Mouse (Mus musculus) liver, postnatal 0 days (tissue): ENCODE results near the gene Btnl2. TPM values are rescaled to one million over a fixed set of nuclear protein-coding genes. Genes with fewer than 3 reads are reported as not detected.
"Not testable (repeated sequence)": the region's sequence is repeated elsewhere in the genome, so short reads cannot be mapped to it uniquely, and the experiment has no call there.

Experiments used
- ATAC-seq: fragments of 200-750 bp; cut with Nextera tagmentation; 2 replicates; pipeline ENCODE4 v1.8.0; 2017; ENCODE audit warnings: mild to moderate bottlenecking, moderate library complexity
- DNase-seq: peaks from one replicate; pipeline ENCODE4 v3.0.0-alpha.2; 2016
- H3K27ac ChIP-seq: fragments of 300-500 bp; sonication (generic); 2 replicates; pipeline ENCODE4 v1.5.1; 2014; ENCODE audit warnings: antibody characterized with exemption, moderate library complexity, mild to moderate bottlenecking, low read depth
- H3K27me3 ChIP-seq: fragments of 300-500 bp; sonication (generic); 2 replicates; pipeline ENCODE4 v1.6.1; 2014; ENCODE audit warnings: low read length, control low read depth, mixed read lengths; ENCODE audit not compliant: insufficient read depth
- H3K36me3 ChIP-seq: fragments of 300-500 bp; sonication (generic); replicated peaks from 2 replicates; pipeline ENCODE4 v1.6.1; 2014; ENCODE audit warnings: mild to moderate bottlenecking, control low read depth, low read length, moderate library complexity, mixed read lengths; ENCODE audit not compliant: insufficient read depth
- H3K4me1 ChIP-seq: fragments of 300-500 bp; sonication (generic); 2 replicates; pipeline ENCODE4 v1.6.1; 2014; ENCODE audit warnings: antibody characterized with exemption, mild to moderate bottlenecking, control low read depth; ENCODE audit not compliant: insufficient read depth
- H3K4me2 ChIP-seq: fragments of 300-500 bp; sonication (generic); 2 replicates; pipeline ENCODE4 v1.6.1; 2014; ENCODE audit warnings: low read depth, mild to moderate bottlenecking, low read length, moderate library complexity, mixed read lengths
- H3K4me3 ChIP-seq: fragments of 300-500 bp; sonication (generic); 2 replicates; pipeline ENCODE4 v1.5.1; 2014; ENCODE audit warnings: low read depth, low read length
- H3K9ac ChIP-seq: fragments of 300-500 bp; sonication (generic); replicated peaks from 2 replicates; pipeline ENCODE4 v1.6.1; 2014; ENCODE audit warnings: mild to moderate bottlenecking, moderate library complexity
- H3K9me3 ChIP-seq: fragments of 300-500 bp; sonication (generic); 2 replicates; pipeline ENCODE4 v1.6.1; 2016; ENCODE audit warnings: mild to moderate bottlenecking, control low read depth, low read length, mixed read lengths
- CTCF ChIP-seq: sonication (generic); IDR thresholded peaks from 2 replicates; pipeline ENCODE4 v1.5.1; 2016; ENCODE audit warnings: antibody characterized with exemption, low read depth
- EP300 ChIP-seq: IDR thresholded peaks from 2 replicates; pipeline ENCODE4 v1.6.1; 2016; ENCODE audit warnings: antibody characterized with exemption, low read depth, mild to moderate bottlenecking
- WGBS: fragments of 180-500 bp; shearing (Covaris S2); extraction: QIAGEN DNeasy Blood & Tissue Kit; methylation state at CpG from one replicate; pipeline ENCODE4 v1.1.7; 2014; ENCODE audit not compliant: insufficient replicate concordance; 5-methylcytosine and 5-hydroxymethylcytosine counted together
- polyA plus RNA-seq: library from polyadenylated mRNA; unstranded; fragments of >200 nt; fragmentation: Nextera tagmentation; extraction: Ambion mirVana; gene quantifications from 2 replicates; pipeline ENCODE4 v1.2.1, GENCODE M21; 2015

Btnl2 gene
- polyA plus RNA-seq, 1 experiment from 2014 or later, result not detected

- H3K9ac ChIP-seq, result peak overlapping the region; percentile 56
- no peaks in the 10 kb centered on the region for H3K4me1 ChIP-seq
- H3K4me2 ChIP-seq, result peak overlapping the region; percentile 79
- H3K4me3 ChIP-seq, result peak overlapping the region; percentile 51
- ATAC-seq, result peak; percentile 64
- TF ChIP-seq CTCF, result no peak
- TF ChIP-seq EP300, result no peak
- H3K27me3 ChIP-seq, result no peaks in the 10 kb centered on the region
- WGBS, result 32% methylated on average over 38 of the region's 38 CpGs
- peak; percentile 66 for DNase-seq
- H3K36me3 ChIP-seq, result no peaks in the 10 kb centered on the region
- H3K9me3 ChIP-seq, result no peaks in the 10 kb centered on the region
- no peak overlapping the region for H3K27ac ChIP-seq
These were observed 44.8 kb upstream of the Btnl2 start for GRCm38 (mm10) chr17:34309683-34310385.

GRCm38 (mm10) chr17:34310526-34310925 lies 44.1 kb upstream of the Btnl2 start:
- 68% methylated on average over 3 of the region's 3 CpGs for WGBS
- DNase-seq, H3K9ac ChIP-seq, H3K27ac ChIP-seq, H3K4me1 ChIP-seq, H3K36me3 ChIP-seq, ATAC-seq, H3K27me3 ChIP-seq, H3K9me3 ChIP-seq, H3K4me2 ChIP-seq, H3K4me3 ChIP-seq: not testable (repeated sequence)

DNA sequence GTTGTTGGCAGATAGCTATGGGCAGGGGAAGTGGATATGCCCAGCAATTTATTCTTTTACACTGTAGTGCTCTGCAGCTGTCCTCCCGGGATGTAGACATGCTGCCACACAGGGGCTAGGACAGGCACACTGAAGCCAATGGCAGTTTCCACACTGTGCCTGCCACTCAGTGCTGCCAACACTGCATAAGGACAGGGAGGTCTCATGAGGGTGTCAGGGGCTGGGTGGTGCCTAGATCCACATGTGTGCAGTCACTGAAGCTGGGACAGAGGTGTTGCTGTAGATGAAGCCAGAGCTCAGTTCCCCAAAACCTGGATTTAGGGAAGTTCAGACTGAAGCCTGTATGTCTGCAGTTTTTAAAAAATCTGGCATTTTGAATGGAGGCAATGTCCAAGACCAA lies 42.4 kb upstream of the Btnl2 start:
- Histone ChIP-seq H3K4me3 (no peak overlapping the region), H3K27ac (no peak overlapping the region), H3K9ac (no peak overlapping the region), H3K9me3 (no peaks in the 10 kb centered on the region), H3K27me3 (no peaks in the 10 kb centered on the region), H3K36me3 (no peaks in the 10 kb centered on the region), H3K4me1 (no peaks in the 10 kb centered on the region), H3K4me2 (no peak overlapping the region)
- 79% methylated on average over 1 of the region's 1 CpGs for WGBS
- DNase-seq (no peak), ATAC-seq (no peak)
- TF ChIP-seq CTCF (no peak), EP300 (no peak)

DNA sequence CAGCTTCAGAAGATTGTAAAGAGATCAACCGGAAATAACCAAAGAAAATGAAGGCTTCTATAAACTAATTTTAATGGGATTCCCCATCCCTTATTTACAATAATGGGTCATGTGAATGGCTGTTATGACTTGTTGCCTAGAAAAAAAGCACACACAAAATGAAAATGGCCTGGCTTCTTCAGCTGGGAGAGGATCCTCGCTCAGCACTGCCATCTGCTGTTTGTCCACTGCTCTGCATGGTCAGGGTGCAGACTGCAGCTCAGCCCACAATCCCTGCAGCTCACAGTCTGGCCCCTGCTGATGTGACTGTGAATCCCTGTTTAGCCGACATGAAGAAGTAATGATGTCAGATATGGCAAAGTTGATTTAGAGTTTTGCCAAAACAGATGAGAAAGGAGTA lies 41.2 kb upstream of the Btnl2 start:
- WGBS, result 38% methylated on average over 3 of the region's 3 CpGs
- Histone ChIP-seq H3K4me3 (no peak overlapping the region), H3K4me1 (no peaks in the 10 kb centered on the region), H3K27ac (no peak overlapping the region), H3K9me3 (no peaks in the 10 kb centered on the region), H3K36me3 (no peaks in the 10 kb centered on the region), H3K9ac (no peak overlapping the region), H3K4me2 (no peak overlapping the region), H3K27me3 (no peaks in the 10 kb centered on the region)
- DNase-seq, result peak; percentile 80
- no peak for ATAC-seq
- TF ChIP-seq CTCF (peak; percentile 90), EP300 (no peak)

DNA sequence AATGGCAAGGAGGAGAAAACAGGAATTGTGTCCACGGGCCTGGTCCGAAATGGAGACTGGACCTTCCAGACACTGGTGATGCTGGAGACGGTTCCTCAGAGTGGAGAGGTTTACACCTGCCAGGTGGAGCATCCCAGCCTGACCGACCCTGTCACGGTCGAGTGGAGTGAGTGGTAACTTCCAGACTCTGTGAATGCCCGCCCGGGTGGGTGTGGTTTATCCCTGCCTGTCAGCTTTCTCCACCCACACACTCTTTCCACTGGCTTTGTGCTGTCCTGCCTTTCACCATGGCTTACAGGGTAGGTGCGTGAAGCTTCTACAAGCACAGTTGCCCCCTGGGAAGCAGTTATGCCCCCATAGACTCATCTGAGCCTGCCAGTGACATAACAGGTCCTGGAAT lies 40.3 kb upstream of the Btnl2 start:
- Histone ChIP-seq H3K9me3 (no peaks in the 10 kb centered on the region), H3K36me3 (no peaks in the 10 kb centered on the region), H3K4me2 (no peak overlapping the region), H3K27me3 (no peaks in the 10 kb centered on the region), H3K4me3 (no peak overlapping the region), H3K27ac (no peak overlapping the region), H3K9ac (no peak overlapping the region), H3K4me1 (no peaks in the 10 kb centered on the region)
- WGBS, result 71% methylated on average over 9 of the region's 9 CpGs
- no peak for ATAC-seq
- no peak for TF ChIP-seq CTCF
- no peak for DNase-seq

GRCm38 (mm10) chr17:34315512-34315911 lies 39.1 kb upstream of the Btnl2 start:
- no peaks in the 10 kb centered on the region for H3K9me3 ChIP-seq
- no peaks in the 10 kb centered on the region for H3K4me1 ChIP-seq
- ATAC-seq (no peak), DNase-seq (no peak)
- H3K27ac ChIP-seq, result no peak overlapping the region
- no peak overlapping the region for H3K9ac ChIP-seq
- no peak overlapping the region for H3K4me2 ChIP-seq
- TF ChIP-seq EP300, result no peak
- H3K36me3 ChIP-seq, result no peaks in the 10 kb centered on the region
- no peak overlapping the region for H3K4me3 ChIP-seq
- WGBS, result 45% methylated on average over 1 of the region's 1 CpGs
- no peaks in the 10 kb centered on the region for H3K27me3 ChIP-seq

DNA sequence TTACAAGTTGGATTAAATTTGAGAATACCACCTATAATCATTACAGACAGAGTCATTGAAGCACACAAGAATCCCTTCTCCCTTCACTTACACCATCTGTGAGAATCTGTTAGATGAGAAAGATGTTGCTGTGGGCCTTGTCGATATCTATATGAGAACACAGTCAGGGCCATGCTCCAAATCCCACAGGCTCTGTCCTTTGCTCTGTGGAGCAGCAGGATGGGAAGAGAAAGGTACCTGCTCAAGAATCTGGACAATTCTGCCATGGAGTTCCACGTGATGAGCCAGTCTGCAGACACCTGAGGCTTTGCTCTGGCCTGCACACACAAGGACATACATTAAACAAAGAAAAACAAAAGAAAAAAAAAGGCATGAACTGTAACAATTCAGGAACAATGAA lies 37.9 kb upstream of the Btnl2 start:
- Histone ChIP-seq H3K4me1 (no peaks in the 10 kb centered on the region), H3K27me3 (no peaks in the 10 kb centered on the region), H3K4me3 (no peak overlapping the region), H3K9ac (no peak overlapping the region), H3K4me2 (no peak overlapping the region), H3K9me3 (no peaks in the 10 kb centered on the region), H3K27ac (no peak overlapping the region), H3K36me3 (no peaks in the 10 kb centered on the region)
- ATAC-seq, result no peak
- 62% methylated on average over 2 of the region's 2 CpGs for WGBS
- DNase-seq, result no peak
- TF ChIP-seq EP300 (no peak), CTCF (no peak)
